Mouse (Mus musculus) forebrain, embryonic 14.5 days (tissue): ENCODE measurements around the gene Atg9a. TPM values are rescaled to one million over a fixed set of nuclear protein-coding genes. Genes with fewer than 3 reads are reported as not detected.

Source experiments
- ATAC-seq: fragments of 200-750 bp; cut with Nextera tagmentation; 2 replicates; pipeline ENCODE4 v1.8.0; 2017; ENCODE audit warnings: mild to moderate bottlenecking, moderate library complexity
- DNase-seq: peaks from one replicate; pipeline ENCODE4 v3.0.0-alpha.2; 2015; ENCODE audit warnings: low spot score
- H3K27ac ChIP-seq: fragments of 300-500 bp; sonication (generic); 2 replicates; pipeline ENCODE4 v1.5.1; 2014; ENCODE audit warnings: low read depth, mild to moderate bottlenecking, control low read depth, low read length, moderate library complexity
- H3K27me3 ChIP-seq: fragments of 300-500 bp; sonication (generic); replicated peaks from 2 replicates; pipeline ENCODE4 v1.6.1; 2014; ENCODE audit warnings: low read length, control low read depth, mixed read lengths; ENCODE audit not compliant: control insufficient read depth, insufficient read depth
- H3K36me3 ChIP-seq: fragments of 300-500 bp; sonication (generic); 2 replicates; pipeline ENCODE4 v1.6.1; 2014; ENCODE audit warnings: low read length, control low read depth; ENCODE audit not compliant: control insufficient read depth, insufficient read depth
- H3K4me1 ChIP-seq: fragments of 300-500 bp; sonication (generic); 2 replicates; pipeline ENCODE4 v1.6.1; 2014; ENCODE audit warnings: antibody characterized with exemption, low read length, control low read depth; ENCODE audit not compliant: control insufficient read depth, insufficient read depth
- H3K4me2 ChIP-seq: fragments of 300-500 bp; sonication (generic); 2 replicates; pipeline ENCODE4 v1.6.1; 2014; ENCODE audit warnings: mild to moderate bottlenecking, control low read depth, low read length
- H3K4me3 ChIP-seq: fragments of 300-500 bp; sonication (generic); 2 replicates; pipeline ENCODE4 v1.5.1; 2014; ENCODE audit warnings: low read depth, low read length, control low read depth
- H3K9ac ChIP-seq: fragments of 300-500 bp; sonication (generic); 2 replicates; pipeline ENCODE4 v1.6.1; 2014; ENCODE audit warnings: mild to moderate bottlenecking, low read length, control low read depth, moderate library complexity
- H3K9me3 ChIP-seq: fragments of 300-500 bp; sonication (generic); replicated peaks from 2 replicates; pipeline ENCODE4 v1.6.1; 2016; ENCODE audit warnings: low read length, control low read depth, mixed read lengths; ENCODE audit not compliant: control insufficient read depth
- WGBS: fragments of 180-500 bp; shearing (Covaris S2); extraction: QIAGEN DNeasy Blood & Tissue Kit; methylation state at CpG from one replicate; pipeline ENCODE4 v1.1.7; 2014; 5-methylcytosine and 5-hydroxymethylcytosine counted together
- polyA plus RNA-seq: library from polyadenylated mRNA; unstranded; fragments of >200 nt; fragmentation: Nextera tagmentation; extraction: Ambion mirVana; gene quantifications from 2 replicates; pipeline ENCODE4 v1.2.1, GENCODE M21; 2014

The Atg9a gene
- polyA plus RNA-seq, 1 experiment from 2014 or later: 25.5 TPM

DNA sequence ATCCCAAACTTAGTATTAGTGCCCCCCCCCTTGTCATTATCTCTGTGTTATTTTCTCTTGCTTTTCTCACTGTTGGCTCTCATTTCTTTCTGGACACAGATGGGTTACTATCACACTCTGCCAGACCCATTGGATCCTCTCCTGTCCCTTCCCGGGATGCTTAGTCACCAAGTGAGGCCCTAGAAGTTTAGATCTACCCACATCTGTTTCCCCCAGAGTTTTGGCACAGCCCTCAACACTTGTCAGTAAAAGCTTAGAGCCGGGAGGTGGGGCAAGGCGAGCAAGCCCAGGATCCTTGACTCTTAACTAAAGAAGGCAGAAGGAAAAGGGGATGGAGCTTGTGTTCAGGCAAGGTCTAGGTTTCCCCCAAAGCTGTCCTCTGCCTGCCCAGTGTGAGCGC, 37.2 kb upstream of the Atg9a start:
- Histone ChIP-seq H3K36me3 (no peaks in the 10 kb centered on the region), H3K4me3 (no peak overlapping the region), H3K27me3 (no peaks in the 10 kb centered on the region), H3K9ac (no peak overlapping the region), H3K27ac (no peak overlapping the region), H3K9me3 (no peaks in the 10 kb centered on the region), H3K4me1 (no peaks in the 10 kb centered on the region), H3K4me2 (no peak overlapping the region)
- no peak for DNase-seq
- WGBS: 69% methylated on average over 4 of the region's 4 CpGs
- ATAC-seq: no peak

DNA sequence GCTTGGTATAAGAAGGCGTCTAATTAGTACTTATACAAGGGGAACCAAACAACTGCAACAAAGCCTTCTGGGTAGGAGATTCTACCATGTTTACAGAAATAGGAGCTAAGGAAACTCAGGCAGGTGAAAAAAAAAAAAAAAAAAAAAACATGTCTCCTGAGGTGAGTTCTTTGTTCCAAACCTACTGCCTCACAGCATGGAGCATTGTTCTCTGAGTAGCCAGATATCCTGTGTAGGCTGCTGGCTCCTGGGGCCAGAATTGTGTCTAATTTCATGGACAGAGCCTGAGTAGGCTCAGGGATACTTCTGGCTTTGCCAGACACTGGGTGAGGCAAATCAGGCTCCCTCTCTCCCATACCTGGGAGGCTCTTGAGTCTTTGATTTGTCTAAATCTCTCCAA, 35.7 kb upstream of the Atg9a start:
- H3K4me1 ChIP-seq: no peaks in the 10 kb centered on the region
- H3K9me3 ChIP-seq: no peaks in the 10 kb centered on the region
- WGBS: 78% methylated on average over 1 of the region's 1 CpGs
- no peak overlapping the region for H3K4me3 ChIP-seq
- ATAC-seq: no peak
- no peaks in the 10 kb centered on the region for H3K27me3 ChIP-seq
- no peak overlapping the region for H3K27ac ChIP-seq
- no peak overlapping the region for H3K4me2 ChIP-seq
- no peak overlapping the region for H3K9ac ChIP-seq
- no peaks in the 10 kb centered on the region for H3K36me3 ChIP-seq
- no peak for DNase-seq

DNA sequence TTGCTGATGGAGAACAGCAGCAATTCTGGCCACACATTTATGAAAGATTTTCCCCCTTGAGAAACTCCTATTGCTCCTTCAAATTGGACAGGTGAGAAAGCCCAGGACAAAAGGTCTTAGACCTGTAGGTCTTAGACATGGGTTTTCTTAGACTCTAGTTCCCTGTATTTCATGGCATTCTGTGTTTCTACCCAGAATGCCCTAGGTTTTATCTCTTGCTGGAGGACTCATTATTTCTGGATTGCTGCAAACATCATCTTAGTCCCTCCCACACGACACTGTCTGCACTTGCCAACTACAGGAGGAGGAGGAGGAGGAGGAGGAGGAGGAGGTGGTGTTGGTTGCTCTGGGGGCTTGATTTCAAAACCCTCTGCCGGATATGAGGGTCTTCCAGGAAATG, 34.1 kb upstream of the Atg9a start:
- Histone ChIP-seq H3K36me3 (no peaks in the 10 kb centered on the region), H3K27ac (no peak overlapping the region), H3K9me3 (no peaks in the 10 kb centered on the region), H3K9ac (no peak overlapping the region), H3K27me3 (0 out of 2 replicates have a peak, but pooled peaks cover 3% of the 10 kb centered on the region), H3K4me1 (no peaks in the 10 kb centered on the region), H3K4me3 (no peak overlapping the region), H3K4me2 (no peak overlapping the region)
- 57% methylated on average over 2 of the region's 2 CpGs for WGBS
- ATAC-seq (no peak), DNase-seq (no peak)

DNA sequence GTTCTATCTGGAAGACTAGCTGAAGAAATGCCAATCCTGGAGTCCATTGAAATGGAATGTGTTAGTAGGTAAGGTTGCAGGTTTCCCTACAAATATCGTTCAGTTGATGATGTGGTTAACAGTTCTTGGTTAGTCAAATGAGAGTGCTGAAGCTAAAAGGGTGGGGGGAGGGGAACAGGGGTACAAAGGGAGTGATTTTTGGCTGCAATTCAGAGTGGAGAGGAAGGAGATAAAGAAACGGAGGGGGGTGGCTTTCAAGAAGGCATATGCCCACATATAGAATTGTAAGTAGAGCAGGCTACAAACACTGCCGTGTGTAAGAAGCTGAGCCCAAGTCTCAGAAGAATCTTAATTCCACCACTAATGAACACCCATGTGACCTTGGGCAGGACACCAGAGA, 33.5 kb upstream of the Atg9a start:
- no peak for DNase-seq
- 49% methylated on average over 3 of the region's 3 CpGs for WGBS
- Histone ChIP-seq H3K27ac (no peak overlapping the region), H3K4me1 (no peaks in the 10 kb centered on the region), H3K36me3 (no peaks in the 10 kb centered on the region), H3K4me2 (no peak overlapping the region), H3K9me3 (no peaks in the 10 kb centered on the region), H3K9ac (no peak overlapping the region), H3K4me3 (no peak overlapping the region), H3K27me3 (peaks cover 9% of the 10 kb centered on the region)
- no peak for ATAC-seq

DNA sequence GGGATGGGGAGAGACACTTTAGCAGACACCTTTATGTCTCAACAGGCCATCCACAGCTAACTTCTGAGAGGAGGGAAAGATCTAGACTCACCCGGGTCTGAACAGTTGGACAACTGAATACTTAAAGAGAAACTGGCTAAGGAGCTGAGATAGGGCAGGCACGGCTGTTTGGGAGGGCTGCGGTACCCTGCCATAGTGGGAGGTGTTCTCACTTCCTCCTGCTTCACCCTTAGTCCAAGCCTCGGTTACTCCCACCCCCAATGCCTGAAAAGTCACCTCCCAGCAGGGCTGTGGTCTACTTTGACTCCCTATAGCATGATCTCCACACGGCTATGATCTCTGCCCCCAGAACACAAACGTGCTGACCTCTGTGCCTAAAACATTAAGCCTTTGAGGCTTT, 31.5 kb upstream of the Atg9a start:
- DNase-seq (no peak), ATAC-seq (no peak)
- Histone ChIP-seq H3K4me1 (peaks cover 6% of the 10 kb centered on the region), H3K4me2 (no peak overlapping the region), H3K27ac (no peak overlapping the region), H3K27me3 (peaks cover 23% of the 10 kb centered on the region), H3K4me3 (no peak overlapping the region), H3K9me3 (no peaks in the 10 kb centered on the region), H3K36me3 (no peaks in the 10 kb centered on the region), H3K9ac (no peak overlapping the region)
- WGBS: 74% methylated on average over 6 of the region's 6 CpGs

DNA sequence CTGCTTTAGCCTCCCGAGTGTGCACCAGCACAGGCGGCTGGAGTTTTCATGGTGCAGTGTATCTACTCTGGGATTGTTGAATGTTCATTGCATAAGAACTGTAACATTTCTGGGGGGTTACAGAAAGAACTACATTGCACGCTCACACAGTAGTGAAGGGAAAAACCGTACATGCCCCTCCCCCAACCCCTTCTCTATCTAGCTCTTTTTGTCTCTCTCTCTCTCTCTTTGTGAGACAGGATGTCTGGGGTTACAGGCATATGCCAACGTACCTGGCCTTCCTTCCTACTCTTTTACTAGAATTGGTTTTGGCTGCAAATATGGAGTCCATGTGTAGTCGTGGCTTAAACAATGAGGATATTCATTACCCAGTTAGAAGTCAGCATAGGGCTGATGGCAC, 30.9 kb upstream of the Atg9a start:
- Histone ChIP-seq H3K4me1 (peaks cover 11% of the 10 kb centered on the region), H3K4me2 (no peak overlapping the region), H3K4me3 (no peak overlapping the region), H3K27ac (no peak overlapping the region), H3K9me3 (no peaks in the 10 kb centered on the region), H3K36me3 (no peaks in the 10 kb centered on the region), H3K27me3 (peaks cover 28% of the 10 kb centered on the region), H3K9ac (no peak overlapping the region)
- ATAC-seq: no peak
- 80% methylated on average over 6 of the region's 6 CpGs for WGBS
- no peak for DNase-seq

DNA sequence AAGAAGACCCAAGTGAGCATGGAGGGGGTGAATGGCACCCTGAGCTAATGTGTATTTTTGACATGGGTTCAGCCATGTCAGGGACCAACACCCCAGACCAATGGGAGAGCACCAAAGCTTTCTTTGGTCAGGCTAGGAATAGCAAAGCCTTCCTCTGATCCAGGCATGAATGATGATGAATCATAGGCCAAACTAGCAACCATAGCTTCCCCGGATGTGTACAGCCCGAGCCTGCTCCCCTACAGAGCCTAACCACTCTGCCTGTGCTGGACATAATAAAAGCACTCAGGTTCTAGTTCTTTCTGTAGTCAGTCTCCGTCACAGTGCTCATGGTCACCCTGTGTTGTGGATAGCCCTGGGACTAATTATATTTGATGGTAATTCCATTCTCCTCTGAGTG, 29.5 kb upstream of the Atg9a start:
- Histone ChIP-seq H3K4me3 (no peak overlapping the region), H3K4me1 (peaks cover 11% of the 10 kb centered on the region), H3K9me3 (no peaks in the 10 kb centered on the region), H3K27ac (no peak overlapping the region), H3K4me2 (no peak overlapping the region), H3K36me3 (no peaks in the 10 kb centered on the region), H3K9ac (no peak overlapping the region), H3K27me3 (peaks cover 33% of the 10 kb centered on the region)
- DNase-seq (no peak), ATAC-seq (no peak)
- 81% methylated on average over 3 of the region's 3 CpGs for WGBS

DNA sequence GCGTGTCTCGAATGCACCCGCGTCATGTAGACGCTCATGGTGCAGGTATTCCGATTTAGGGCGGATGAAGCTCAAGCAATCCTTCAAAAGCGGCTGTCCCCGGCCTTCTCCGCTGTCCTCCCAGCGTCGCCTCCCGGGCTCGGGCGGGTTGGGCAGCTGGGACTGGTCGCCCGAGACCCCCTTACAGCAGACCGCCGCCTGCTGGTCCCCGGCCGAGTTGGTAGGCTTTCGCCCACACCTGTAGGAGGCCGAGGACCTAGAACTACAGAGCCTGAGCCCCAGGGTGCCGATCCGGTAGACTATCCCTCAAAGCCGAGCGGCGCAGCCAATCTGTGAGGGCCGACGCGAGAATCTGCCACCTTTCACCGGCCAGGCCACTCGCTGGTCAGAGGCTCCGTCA, 27.5 kb upstream of the Atg9a start, which contains the start of gene Tuba4a:
Gene Tuba4a (minus strand): TSS at position 335 of the 400 bp plus-strand sequence.
- peaks cover 14% of the 10 kb centered on the region for H3K36me3 ChIP-seq
- peak within 1 kb of the TSS; percentile 41 for H3K4me3 ChIP-seq
- peak within 1 kb of the TSS; percentile 59 for H3K9ac ChIP-seq
- H3K27me3 ChIP-seq: peaks cover 33% of the 10 kb centered on the region
- WGBS: 0% methylated on average over 34 of the region's 34 CpGs
- peak within 1 kb of the TSS; percentile 96 for H3K4me2 ChIP-seq
- H3K9me3 ChIP-seq: no peaks in the 10 kb centered on the region
- peaks cover 11% of the 10 kb centered on the region for H3K4me1 ChIP-seq
- peak; percentile 54 for ATAC-seq
- no peak within 1 kb of the TSS for H3K27ac ChIP-seq
- peak; percentile 17 for DNase-seq

DNA sequence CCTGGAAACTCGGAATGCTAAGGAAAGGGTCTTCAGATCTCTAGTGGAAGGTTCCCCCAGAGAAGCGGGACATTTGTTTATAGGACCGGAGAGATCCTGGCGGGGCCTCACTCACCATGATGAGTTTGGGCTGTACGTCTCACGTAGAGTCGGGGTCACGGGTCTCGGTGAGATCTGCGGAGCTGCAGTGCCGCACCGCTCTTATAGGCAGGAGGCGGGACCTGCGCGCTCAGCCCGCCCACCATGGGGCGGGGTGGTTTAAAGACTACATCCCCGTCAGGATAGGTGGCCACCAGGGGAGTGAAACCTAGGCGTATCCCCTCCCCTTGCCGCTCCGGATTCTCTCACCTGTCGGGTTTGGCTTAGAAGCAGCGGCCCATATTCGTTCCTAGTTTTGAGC, 27.1 kb upstream of the Atg9a start:
- DNase-seq (peak; percentile 75), ATAC-seq (peak; percentile 85)
- Histone ChIP-seq H3K27me3 (peaks cover 33% of the 10 kb centered on the region), H3K4me1 (peaks cover 11% of the 10 kb centered on the region), H3K9ac (peak overlapping the region; percentile 59), H3K9me3 (no peaks in the 10 kb centered on the region), H3K36me3 (peaks cover 19% of the 10 kb centered on the region), H3K4me3 (peak overlapping the region; percentile 41), H3K27ac (no peak overlapping the region), H3K4me2 (peak overlapping the region; percentile 96)
- under 1% methylated on average over 24 of the region's 24 CpGs for WGBS
